Mouse (Mus musculus) kidney, postnatal 4 days (tissue): ENCODE data around the gene Peli1.

Source experiments
- DNase-seq, 2 experiments: peaks; one replicate each; pipeline ENCODE4 v3.0.0; 2021; ENCODE audit warnings: mixed read lengths in 2 of 2

The Peli1 gene

DNA sequence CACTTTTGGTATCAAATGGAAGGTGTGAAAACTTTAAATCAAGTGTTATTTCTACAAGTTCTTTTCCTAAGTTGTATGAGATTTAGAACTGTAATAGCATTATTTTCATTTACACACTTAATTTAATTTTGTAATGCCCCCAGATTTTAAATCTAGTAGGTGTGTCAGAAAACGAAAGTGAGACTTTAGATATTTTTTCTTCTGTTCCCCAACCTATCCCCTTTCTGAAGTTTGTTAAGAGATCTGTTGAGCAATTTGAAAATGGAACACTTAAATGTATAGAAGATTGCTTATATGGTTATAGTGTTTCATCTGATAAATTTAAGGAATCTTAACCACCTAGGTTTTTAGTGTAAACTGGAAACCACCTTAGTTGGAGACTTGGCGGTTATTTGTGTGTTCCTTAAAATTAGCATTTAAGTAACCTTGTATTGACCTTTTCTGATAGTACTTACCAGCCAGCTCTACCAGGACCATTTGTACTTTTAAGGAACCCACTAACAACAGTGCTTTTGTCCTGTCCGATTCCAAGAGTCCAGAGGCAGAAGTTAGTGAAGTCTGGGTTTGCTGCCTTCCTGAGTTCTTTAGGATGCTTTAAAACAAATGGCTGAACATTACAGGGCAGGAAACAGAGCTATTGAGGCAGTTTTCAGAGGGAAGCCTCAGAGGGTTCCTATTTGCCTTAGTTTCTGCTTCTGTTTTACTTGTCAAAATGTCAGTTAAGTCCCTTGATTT, 2.2 kb downstream of the Peli1 start:
- no peak for DNase-seq

DNA sequence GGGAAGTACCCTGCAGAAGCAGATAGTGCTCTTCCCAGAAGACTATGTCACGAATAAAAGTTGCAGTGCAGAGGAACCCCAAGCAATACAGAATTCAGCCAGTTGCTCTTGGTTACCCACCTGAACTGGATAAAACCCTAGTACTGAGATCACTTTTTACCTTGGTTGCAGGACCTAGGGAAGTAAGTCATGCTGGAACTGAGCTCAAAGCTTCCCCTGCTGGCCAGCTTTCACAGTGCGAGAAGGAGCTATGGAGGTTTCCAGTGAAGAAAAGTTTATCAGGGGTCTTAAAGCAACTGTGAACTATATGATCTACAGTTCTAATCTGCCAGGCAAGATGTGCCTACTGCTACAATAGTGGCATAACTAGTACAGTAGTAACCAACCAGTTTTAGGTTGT, 5.5 kb downstream of the Peli1 start:
- peak; percentile 16 to 18 for DNase-seq

DNA sequence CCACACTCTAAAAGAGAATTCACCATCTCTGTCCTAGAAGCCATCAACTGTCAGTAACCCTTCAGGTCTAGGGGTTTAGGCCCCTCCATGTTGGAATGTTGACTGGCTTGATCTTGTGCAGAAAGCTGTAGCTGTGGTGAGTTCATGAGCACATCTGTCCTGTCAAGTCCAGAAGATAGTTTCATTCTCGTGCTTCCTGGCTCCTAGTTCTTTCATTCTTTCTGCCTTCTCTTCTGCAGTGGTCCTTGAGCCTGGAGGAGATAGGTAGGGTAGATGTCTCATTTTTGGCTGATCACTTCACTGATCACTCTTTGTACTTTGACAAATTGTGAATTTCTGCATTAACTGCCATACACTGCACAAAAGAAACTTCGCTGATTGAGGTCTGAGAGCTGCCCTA, 7.4 kb downstream of the Peli1 start:
- DNase-seq, result no peak

DNA sequence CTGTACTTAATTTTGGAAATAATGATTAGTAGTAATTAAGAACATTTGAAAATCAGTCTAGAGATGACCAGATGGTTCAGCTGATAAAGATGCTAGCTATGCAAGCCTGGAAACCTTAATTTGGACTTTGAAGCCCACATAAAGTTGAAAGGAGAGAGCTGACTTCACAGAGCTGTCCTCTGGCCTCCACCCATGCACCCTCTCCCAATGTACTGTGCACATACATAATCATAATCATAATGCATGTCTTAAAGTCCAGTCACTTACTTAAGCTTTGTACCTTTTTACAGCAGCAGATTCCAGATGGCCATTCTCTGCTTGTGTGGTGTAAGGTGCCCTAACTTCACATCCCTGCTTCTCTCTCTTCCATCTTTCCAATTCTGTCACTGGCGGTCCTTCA, 9.6 kb downstream of the Peli1 start:
- DNase-seq, result no peak

DNA sequence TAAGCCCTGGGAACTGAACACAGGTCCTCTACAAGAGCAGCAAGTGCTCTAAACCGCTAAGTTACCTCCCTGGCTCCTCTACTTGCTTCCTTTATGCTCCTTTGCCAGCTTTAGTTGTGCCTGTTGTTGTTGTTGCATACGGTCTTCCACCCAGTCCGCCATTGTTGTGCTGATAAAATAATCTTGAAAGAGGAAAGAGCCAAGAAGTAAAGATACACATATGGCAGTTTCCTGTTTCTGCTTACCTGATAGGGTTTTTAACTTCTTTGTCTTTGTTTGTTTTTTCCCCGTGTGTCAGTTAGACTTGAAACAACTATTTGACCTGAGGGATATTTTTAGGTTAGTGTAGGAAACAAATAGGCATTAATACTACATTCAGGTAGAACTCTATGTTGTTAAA, 10.2 kb downstream of the Peli1 start:
- no peak for DNase-seq

DNA sequence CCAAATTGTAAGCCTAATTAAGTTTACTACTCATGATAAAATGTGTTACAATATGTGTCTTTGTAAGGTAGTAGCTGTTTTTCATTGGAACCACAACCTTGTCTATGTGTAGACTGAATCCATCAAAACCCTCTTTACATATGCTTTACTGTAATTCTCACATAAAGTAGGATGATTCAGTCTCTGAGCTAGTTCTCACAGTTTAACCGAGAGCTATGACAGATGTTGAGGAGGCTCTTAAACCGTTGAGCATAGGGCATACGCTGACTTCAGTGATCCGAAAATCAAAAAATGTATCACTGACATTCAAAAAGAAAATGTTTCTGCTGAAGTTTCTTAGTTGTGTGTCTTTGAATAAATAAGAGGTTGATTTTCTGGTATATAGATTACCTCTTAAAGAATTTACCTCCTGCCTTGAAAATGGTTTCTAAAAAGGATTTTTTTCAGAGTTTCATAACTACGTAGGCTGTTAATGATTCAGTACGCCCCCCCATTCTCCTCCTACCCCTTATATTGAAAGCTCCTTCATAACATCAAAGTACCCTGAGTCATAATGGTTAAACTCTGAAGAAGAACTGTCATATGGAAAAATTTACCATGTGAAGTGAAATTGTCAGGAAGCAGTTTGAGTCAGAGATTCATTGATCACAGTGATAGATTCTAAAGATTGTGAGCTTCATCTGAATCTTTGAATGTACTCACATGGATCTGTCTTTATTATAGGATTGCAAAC, 11.3 kb downstream of the Peli1 start:
- no peak for DNase-seq

DNA sequence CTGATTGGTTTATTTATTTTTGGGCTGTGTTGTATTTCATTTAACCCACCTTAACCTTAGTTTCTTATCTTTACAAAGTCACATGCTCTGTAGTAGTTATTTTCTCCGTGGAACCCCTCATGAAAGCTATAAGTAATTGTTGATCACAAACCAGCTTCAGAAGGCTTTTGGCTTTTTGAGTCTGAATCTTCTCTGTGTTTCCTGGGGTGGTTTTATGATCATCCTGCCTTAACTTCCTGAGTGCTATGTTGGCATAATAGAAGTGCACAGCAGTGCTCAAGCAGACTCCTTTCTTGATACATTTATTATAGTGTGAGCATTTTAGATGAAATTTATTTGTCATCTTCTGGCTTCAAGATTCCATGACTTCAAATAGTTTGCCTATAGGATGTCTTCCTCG, 12.1 kb downstream of the Peli1 start:
- no peak for DNase-seq

DNA sequence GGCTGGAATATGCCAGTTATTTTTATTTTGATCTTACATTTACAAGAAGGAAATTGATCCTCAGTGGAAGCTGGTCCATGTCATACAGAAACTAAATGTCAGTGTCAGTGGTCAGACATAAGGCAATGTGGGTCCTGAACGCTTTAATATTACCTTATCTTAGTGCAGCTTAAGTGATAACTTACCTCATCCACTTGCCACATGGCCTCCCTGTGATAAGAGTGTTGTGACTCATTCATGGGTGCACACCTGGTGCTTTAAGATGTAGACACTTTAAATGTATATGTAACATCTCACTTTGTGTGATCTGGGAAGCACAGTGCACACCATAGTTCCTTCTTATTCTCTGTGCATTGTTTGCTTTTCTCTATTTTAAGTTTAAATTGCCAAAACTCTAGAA, 14.3 kb downstream of the Peli1 start:
- no peak for DNase-seq

DNA sequence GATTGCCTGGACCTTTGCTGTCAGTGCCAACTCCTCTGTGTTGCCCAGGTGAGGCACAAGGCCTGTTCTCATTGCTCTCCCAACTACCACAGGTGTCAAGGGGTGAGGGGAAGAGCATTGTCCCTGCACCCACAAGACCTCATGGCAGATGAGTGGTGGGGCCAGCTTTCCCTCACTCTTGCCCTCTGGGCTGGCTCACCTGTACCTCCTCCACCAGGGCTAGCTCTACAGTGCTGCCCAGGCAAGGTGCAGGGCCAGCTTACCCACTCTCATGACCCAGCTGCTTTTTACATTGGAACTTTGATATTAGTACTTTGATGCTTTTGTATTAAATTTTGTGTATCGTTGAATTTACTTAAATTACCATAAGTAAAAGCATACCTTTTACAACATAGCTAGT, 16.0 kb downstream of the Peli1 start:
- DNase-seq, result no peak

DNA sequence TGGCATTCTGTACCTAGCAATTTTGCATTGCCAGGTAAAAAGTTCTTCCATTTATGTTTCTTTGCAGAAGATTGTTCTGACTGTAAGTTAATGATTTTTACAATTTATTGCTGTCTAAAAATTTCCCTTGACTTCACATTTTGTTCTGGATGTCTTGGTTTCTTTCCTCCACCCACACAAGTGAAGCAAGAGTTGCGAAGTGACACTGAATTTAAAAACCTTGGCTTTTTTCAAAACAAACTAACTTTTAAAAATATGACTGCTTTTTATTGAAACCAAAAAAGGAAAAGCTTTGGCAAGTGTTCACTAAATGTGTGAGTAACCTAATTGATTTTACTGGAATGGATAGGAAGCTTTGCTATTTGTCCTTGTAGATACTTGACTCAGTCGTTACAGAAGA, 18.2 kb downstream of the Peli1 start:
- no peak for DNase-seq

DNA sequence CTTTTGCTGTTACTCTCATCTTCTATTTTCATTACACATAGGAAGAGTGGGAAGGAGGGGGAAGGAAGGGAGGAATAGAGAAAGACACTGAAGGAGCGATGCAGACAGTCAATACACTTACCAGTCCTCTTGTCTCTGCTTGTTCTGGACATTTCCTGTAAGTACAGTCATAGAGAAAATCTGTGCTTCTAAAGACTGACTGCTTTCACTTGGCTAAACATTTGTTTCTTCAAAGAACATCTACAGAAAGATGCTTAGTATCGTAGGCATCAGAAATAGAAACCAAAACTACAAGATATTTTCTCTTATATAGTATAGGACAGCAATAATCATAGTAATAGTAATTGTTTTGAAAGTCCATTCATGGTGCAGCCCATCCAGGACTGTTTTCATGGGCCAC, 23.4 kb downstream of the Peli1 start:
- no peak for DNase-seq

DNA sequence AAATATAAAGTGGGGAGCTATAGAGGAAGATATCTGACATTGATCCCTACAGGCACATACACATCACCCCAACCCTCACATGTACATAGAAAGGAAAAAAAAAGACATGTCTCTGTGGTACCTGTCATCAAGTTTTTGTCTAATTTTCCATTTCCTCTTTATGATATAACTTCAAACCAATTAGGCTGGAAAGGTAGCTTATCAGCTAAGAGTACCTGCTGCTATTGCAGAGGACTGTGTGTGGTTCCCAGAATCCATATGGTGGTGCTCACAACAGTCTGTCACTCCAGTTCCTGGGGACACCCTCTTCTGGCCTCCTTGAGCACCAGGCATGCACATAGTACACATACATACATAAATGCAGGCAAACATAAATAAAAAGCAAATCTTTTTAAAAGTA, 24.7 kb downstream of the Peli1 start:
- DNase-seq, result no peak

DNA sequence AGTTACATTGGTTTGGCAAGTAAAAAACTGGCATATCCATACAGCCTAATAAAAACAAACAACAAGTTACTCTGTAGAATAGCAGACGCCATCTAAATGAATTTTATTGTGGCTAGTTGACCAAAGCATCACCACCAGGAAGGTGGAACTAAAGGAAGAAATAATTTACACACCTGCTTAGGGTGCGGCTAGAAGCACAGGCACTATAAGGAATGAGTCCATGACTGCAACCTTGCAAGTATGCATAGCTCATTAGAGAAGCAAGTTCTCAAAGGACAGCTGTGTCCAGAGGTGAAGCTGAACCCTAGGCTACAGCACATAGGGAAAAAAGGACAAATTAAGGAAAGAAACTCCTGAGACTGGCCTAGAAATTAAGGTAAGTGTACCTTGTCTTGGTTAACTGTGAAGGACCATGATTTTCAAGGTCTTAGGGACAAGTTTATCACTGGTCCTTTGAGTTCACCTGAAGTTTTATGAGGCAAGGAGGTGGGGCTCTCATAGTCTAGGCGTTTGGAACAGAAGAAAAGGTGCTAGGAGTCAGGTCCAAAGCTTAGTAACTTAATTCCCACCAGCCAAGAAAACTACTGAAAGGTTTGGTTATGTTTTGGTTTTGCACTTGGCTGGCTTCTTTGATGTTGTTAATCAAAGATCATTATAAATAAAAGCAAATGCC, 25.7 kb downstream of the Peli1 start:
- no peak for DNase-seq

DNA sequence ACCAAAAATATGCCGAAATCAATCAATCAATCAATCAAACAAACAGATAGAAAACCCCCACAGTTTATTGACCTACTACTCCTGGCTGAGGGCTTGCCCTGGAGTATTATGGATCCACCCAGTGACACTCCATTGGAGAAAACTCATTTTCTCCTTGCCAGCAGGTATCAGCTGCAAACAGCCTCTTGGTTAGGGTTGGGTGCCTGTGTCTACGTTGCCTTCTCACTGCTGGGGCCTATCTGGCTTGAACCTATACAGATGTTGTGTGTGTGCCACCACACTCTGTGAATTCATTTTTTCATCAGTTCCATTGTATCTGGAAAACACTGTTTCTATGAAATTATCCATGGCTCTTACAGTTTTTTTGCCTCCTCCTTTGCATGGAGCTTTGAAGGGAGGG, 30.6 kb downstream of the Peli1 start:
- no peak for DNase-seq

DNA sequence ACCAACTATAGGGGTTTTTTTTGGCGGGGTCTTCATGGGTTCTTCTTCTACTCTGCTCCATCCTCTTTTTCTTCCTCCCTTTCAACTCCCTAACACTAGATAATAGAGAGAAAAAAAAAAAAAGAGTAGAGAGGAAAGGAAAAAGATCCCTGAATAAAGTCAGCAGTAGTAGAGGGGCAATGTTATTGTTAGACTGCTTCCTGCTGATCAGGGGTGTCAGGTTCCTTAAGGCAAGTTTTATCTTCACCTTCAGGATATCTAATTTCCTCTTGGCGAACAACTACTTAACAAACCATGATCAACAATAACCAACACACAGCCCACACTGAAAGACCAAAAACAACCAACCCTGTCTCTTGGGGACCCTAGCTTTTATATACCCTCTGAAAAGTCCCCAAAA, 31.3 kb downstream of the Peli1 start:
- no peak for DNase-seq

DNA sequence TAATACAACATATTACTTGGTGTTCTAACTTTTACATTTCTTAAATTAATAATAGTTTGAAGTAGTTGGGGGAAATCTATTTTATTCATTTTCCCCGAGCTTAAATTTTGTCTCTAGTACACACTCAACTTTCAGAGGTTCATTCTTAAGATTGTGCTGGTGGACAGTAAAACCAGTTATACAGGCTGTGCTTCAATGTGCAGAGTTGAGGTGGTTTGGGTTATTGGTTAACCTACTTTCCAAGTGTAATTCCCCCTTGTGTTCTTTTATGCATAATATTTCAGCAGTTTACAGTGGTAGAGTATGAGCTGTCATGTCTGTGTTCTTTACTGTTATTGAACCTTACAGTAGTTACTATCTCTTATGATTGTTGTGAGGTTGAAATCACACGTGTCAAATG, 40.6 kb downstream of the Peli1 start:
- DNase-seq, result no peak

DNA sequence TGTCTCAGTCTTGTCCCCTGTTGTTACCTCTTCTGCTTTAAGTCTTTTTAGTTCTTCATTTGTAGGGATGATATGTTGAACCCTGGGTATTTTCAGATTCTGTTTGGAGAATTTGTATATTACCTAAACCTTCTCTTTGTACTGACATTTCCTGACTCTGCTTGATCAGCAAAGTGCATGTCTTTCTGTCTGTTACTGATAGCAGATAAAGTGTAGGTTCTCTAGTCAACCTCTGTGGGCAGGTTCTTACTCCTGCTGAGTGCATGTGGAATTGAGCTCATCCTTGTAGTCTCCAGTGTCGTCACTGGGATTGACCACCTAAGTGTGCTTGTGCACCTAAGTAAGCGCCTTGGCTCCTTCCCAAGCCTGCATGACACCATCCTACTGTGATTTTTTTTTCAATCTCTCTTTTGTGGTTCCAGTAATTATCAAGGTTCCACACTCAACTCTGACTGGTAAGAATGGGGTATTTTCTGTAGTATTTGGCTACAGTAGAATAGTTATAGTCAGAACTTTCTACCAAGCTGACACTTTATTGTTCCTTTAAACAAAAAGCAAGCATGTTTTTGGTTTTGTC, 43.9 kb downstream of the Peli1 start:
- DNase-seq, result no peak

DNA sequence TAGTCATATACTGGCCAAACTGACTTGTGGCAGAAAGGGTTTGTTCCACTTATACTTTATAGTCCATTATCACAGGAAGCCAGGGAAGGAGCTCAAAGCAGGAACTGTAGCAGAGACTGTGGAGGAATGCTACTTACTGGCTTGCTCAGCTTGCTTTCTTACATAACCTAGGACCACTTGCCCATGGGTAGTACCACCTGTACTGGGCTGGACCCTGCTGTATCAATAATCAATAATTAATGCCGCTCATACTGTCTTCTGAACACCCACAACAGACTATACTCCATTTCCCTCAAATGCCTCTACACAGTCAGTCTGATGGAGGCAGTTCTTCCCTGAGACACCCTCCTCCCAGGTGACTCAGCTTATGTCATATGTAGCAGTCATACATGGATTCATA, 48.4 kb downstream of the Peli1 start:
- DNase-seq, result no peak

DNA sequence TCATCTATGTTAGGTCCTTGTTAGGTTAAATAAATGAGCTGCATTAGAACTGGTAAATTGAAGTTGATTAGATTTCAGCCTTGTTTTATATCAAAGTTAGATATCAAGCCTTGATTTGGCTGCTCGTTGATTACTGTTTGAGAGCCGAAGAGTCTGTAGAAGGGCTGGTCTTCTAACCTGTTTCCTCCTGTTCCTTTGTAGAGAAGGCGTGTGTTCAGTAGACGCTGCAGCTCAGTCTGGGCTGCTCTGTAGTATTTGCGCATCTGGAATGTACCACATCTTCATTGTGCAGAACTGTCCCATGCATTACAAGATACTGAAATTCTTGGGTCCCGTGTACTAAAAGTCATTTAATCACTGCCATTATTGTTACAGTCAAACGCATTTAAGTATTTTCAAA, 50.2 kb downstream of the Peli1 start:
- no peak for DNase-seq

DNA sequence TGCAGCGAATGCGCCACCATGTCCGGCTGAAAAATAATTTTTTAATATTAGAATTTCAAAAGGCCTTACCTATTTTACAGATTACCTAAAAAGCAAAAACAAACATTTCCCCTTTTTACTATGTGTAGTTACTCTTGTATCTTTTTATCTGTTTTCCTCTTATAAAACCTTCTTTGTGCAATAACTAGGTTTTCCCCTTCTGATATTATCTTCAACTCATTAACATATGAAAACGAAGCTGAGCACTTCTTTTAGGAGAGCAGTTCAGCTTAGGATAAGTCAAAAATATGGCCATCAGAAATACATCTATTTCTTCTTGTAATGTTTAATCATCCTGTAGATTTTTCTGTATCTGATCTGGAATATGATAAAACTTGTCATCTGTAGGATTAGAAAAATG, 50.7 kb downstream of the Peli1 start:
- DNase-seq, result no peak

DNA sequence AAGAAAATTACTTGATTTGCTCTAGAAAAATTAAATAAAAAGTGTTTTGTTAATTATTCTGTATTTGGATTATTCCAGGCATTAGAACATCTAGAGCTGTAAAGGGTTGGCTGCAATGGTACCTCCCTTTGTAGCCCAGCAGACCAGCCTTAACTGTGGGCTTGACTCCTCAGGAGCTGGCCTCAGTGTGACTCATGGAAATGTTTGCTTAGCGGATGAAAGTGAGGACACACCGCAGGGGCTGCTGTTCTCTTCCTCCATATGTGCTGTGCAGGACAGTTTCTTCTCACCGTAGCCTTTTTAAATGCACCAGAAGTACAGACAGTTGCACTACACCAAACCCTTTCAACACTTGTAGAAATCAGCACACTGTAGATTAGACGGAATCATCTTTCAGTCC, 58.4 kb downstream of the Peli1 start:
- DNase-seq, result no peak

DNA sequence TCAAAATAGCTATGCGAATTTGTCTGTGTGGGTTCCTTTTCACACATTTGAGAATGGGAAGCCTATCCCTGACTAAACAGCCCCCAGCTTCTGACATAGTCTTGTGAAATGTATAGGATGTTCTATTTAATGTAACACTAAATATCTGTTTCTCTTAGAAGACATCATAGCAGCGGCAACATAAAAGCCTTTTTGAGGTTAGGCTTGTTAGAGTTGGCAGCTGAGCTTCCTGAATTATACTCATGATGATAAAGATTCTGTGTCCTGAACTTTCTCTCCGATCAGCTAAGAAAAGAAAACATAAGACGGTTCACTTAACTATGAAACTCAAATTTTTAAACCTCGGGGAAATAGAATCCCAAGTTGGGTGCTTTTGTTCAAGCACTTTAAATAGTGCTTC, 59.2 kb downstream of the Peli1 start:
- DNase-seq, result no peak

DNA sequence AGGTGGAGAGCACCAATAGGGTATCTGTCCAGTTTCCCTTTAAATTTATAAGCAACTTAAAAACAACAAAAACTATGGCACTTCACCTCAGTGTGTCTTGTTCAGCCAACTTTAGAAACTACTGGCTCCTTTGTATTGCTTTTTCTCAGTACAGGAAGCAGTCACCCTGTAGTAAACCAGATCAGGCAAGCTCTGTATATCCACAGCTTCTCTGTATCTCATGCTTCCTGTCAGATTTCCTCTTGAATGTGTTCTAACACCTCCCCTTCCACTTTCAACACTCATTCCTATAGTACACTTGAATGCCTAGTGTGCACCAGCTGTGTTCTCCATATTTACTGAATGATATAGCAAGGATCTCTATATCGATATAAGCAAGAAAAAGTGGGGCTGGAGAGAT, 60.6 kb downstream of the Peli1 start:
- no peak for DNase-seq

DNA sequence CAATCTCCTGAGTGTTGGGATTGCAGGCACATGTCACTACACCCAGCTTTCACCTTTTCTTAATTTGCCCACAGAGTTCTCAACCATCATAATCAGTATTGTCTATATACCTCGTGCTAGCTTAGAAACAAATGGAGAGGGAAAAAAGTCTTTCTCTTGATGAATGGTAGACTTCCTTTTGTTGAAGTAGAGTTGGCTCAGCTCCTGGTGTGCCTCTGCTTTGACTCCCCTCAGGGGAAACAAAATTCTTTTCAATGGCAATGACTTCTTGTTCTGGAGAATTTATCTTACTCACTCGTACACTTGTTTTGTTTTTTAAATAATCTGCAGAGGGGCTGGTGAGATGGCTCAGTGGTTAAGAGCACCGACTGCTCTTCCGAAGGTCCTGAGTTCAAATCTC, 62.0 kb downstream of the Peli1 start:
- DNase-seq, result peak in 1 of 2 experiments; percentile 32
